Mouse (Mus musculus): ENCODE measurements around the gene Il9r.

DNA sequence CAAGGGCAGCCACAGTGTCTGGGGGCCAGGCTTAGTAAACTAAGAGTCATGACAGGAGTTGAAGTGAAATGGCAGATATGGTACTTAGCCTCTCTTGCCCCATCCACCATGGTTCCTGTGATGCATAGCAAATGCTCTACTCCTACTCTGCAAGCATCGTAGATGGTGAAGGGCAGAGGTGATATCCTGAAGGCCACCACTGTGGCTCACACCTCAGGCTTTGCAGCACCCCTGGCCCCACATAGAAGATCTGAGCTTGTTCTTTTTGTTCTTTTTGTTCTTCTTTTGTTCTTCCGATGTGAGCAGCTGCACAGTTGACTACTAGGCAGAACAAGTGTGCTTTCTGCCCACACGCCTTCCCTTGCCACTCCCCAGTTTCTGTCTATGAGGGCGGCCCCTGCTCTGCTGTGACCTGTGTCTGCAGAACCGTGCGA is 60.5 kb downstream of the Il9r start:
- no peak for TF ChIP-seq ELF1 (IDR thresholded peaks at IDR 0.05; ENCODE audit: low read depth, low read length)
- no peak for TF ChIP-seq POLR2AphosphoS2 (IDR thresholded peaks at IDR 0.05; ENCODE audit: low read depth, low read length)
- TF ChIP-seq POLR2A (IDR thresholded peaks at IDR 0.05; ENCODE audit: low read depth, low read length) = no peak
- no peak for TF ChIP-seq CTCF (conservative IDR thresholded peaks at IDR 0.05 in 1 of 2, IDR thresholded peaks at IDR 0.05 in 1 of 2; ENCODE audit: low read depth in 2 of 2, low read length in 2 of 2)
- no peak for TF ChIP-seq ETS1 (conservative IDR thresholded peaks at IDR 0.05; ENCODE audit: low read depth, low read length)
- TF ChIP-seq USF1 (IDR thresholded peaks at IDR 0.05; ENCODE audit: low read depth, low read length) = no peak
- no peak for TF ChIP-seq SIN3A (IDR thresholded peaks at IDR 0.05; ENCODE audit: low read length)
- TF ChIP-seq ZNF384 (IDR thresholded peaks at IDR 0.05; ENCODE audit: low read depth, low read length) = no peak
- no peak for TF ChIP-seq HCFC1 (IDR thresholded peaks at IDR 0.05; ENCODE audit: low read depth, low read length)
- no peak for TF ChIP-seq SMC3 (IDR thresholded peaks at IDR 0.05; ENCODE audit: low read depth, low read length)
- no peak for TF ChIP-seq ZMIZ1 (IDR thresholded peaks at IDR 0.05; ENCODE audit: low read depth, low read length)
- no peak for TF ChIP-seq MYC (IDR thresholded peaks at IDR 0.05; ENCODE audit: low read depth, low read length)
- TF ChIP-seq RAD21 (IDR thresholded peaks at IDR 0.05; ENCODE audit: low read depth, low read length) = no peak
- no peak for TF ChIP-seq JUND (conservative IDR thresholded peaks at IDR 0.05; ENCODE audit: low read depth, low read length)
